Mouse (Mus musculus) lung, postnatal 0 days (tissue): ENCODE results near the gene Syn3. TPM values are rescaled to one million over a fixed set of nuclear protein-coding genes. Genes with fewer than 3 reads are reported as not detected.

ENCODE experiments used
- ATAC-seq: fragments of 200-750 bp; cut with Nextera tagmentation; 2 replicates; pipeline ENCODE4 v1.8.0; 2017; ENCODE audit warnings: moderate library complexity
- DNase-seq: peaks from one replicate; pipeline ENCODE4 v3.0.0-alpha.2; 2016; ENCODE audit warnings: low spot score
- H3K27ac ChIP-seq: fragments of 300-500 bp; sonication (generic); 2 replicates; pipeline ENCODE4 v1.5.1; 2014; ENCODE audit warnings: antibody characterized with exemption, mild to moderate bottlenecking, low read length, mixed read lengths
- H3K27me3 ChIP-seq: fragments of 300-500 bp; sonication (generic); replicated peaks from 2 replicates; pipeline ENCODE4 v1.6.1; 2014; ENCODE audit warnings: low read length, mixed read lengths; ENCODE audit not compliant: insufficient read depth
- H3K36me3 ChIP-seq: fragments of 300-500 bp; sonication (generic); 2 replicates; pipeline ENCODE4 v1.6.1; 2014; ENCODE audit warnings: low read length, mixed read lengths; ENCODE audit not compliant: insufficient read depth
- H3K4me1 ChIP-seq: fragments of 300-500 bp; sonication (generic); 2 replicates; pipeline ENCODE4 v1.6.1; 2014; ENCODE audit warnings: antibody characterized with exemption, low read depth, low read length, mixed read lengths; ENCODE audit not compliant: insufficient read depth
- H3K4me2 ChIP-seq: fragments of 300-500 bp; sonication (generic); replicated peaks from 2 replicates; pipeline ENCODE4 v1.6.1; 2014; ENCODE audit warnings: low read depth, mild to moderate bottlenecking, low read length, moderate library complexity, mixed read lengths
- H3K4me3 ChIP-seq: fragments of 300-500 bp; sonication (generic); 2 replicates; pipeline ENCODE4 v1.5.1; 2014; ENCODE audit warnings: low read depth, low read length
- H3K9ac ChIP-seq: fragments of 300-500 bp; sonication (generic); replicated peaks from 2 replicates; pipeline ENCODE4 v1.6.1; 2014; ENCODE audit warnings: low read depth, mild to moderate bottlenecking
- H3K9me3 ChIP-seq: fragments of 300-500 bp; sonication (generic); 2 replicates; pipeline ENCODE4 v1.6.1; 2016; ENCODE audit warnings: low read length, mixed read lengths
- CTCF ChIP-seq: IDR thresholded peaks from 2 replicates; pipeline ENCODE4 v1.5.1; 2016; ENCODE audit warnings: antibody characterized with exemption, mild to moderate bottlenecking
- EP300 ChIP-seq: IDR thresholded peaks from 2 replicates; pipeline ENCODE4 v1.6.1; 2016; ENCODE audit warnings: antibody characterized with exemption, mild to moderate bottlenecking, control low read depth
- WGBS: fragments of 180-500 bp; shearing (Covaris S2); extraction: QIAGEN DNeasy Blood & Tissue Kit; methylation state at CpG from one replicate; pipeline ENCODE4 v1.1.7; 2014; 5-methylcytosine and 5-hydroxymethylcytosine counted together
- polyA plus RNA-seq: library from polyadenylated mRNA; unstranded; fragments of >200 nt; fragmentation: Nextera tagmentation; extraction: Ambion mirVana; gene quantifications from 2 replicates; pipeline ENCODE4 v1.2.1, GENCODE M21; 2015

Gene Syn3
- polyA plus RNA-seq, 1 experiment from 2014 or later: 0.72 TPM

DNA sequence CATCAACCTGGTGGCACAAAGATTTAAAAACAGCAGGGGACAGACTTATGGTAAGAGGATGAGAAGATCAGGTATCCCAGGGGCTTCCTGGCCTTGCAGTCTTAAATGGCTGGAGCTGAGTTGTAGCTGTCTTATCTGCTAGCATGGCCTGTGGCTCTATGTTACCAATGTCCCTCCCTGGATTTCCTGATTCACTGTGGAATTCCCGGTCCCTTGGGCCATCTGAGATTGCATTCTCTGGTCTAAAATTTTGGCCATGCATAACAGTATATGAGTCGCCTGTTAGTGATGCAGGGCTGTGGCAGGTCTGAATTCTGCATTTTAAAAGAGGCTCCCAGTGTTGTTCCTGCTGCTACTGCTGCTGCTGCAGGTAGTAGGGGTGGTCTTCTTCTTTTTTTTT is 382.4 kb downstream of the Syn3 start:
- 68% methylated on average over 2 of the region's 2 CpGs for WGBS
- Histone ChIP-seq H3K36me3 (no peaks in the 10 kb centered on the region), H3K27ac (no peak overlapping the region), H3K4me2 (no peak overlapping the region), H3K9ac (no peak overlapping the region), H3K27me3 (no peaks in the 10 kb centered on the region), H3K4me3 (no peak overlapping the region), H3K4me1 (no peaks in the 10 kb centered on the region), H3K9me3 (no peaks in the 10 kb centered on the region)
- no peak for DNase-seq
- no peak for ATAC-seq
- no peak for TF ChIP-seq EP300
- no peak for TF ChIP-seq CTCF

DNA sequence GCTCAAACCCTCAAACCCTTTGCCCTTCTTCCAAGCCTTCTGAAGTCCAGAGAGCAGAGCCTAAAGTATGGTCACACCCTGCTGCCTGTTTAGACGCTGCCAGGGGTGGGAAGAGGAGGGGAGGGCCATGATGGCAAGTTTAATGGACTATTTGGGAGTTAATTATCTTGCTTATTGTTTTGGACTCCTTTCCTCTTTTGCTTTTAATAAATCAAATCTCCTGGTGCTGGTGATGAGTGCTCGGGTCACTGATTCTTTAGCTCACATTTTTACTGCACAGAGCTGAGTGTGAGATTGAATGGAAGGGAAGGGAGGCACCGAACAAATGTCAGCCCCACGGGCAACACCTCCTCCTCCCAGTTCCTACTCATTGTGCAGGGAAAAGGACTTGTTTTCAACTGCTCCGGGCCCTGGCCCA is 384.3 kb downstream of the Syn3 start:
- H3K36me3 ChIP-seq: no peaks in the 10 kb centered on the region
- H3K4me1 ChIP-seq: no peaks in the 10 kb centered on the region
- no peak overlapping the region for H3K4me3 ChIP-seq
- TF ChIP-seq EP300 (no peak), CTCF (no peak)
- no peak overlapping the region for H3K4me2 ChIP-seq
- no peaks in the 10 kb centered on the region for H3K27me3 ChIP-seq
- WGBS: 25% methylated on average over 5 of the region's 5 CpGs
- H3K9me3 ChIP-seq: no peaks in the 10 kb centered on the region
- DNase-seq (no peak), ATAC-seq (peak; percentile 57)
- no peak overlapping the region for H3K9ac ChIP-seq
- H3K27ac ChIP-seq: no peak overlapping the region

DNA sequence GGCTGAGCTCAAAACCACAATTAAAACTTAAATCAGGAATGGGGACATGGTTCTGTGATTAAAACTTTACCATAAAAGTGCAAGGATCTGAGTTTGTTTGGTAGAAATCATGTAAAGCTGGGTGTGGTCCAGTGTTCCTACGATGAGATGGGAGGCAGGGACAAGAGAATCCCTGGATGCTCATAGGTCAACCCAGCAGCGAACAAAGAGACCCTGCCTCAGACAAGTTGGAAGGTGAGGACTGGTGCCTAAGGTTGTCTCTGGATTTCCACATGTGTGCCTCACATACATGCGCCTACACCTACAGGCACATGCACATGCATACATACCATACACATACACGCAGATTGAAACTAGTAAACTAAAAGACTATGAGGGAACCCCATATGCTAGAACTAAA is 389.9 kb downstream of the Syn3 start:
- Histone ChIP-seq H3K4me2 (no peak overlapping the region), H3K9me3 (no peaks in the 10 kb centered on the region), H3K4me3 (no peak overlapping the region), H3K36me3 (no peaks in the 10 kb centered on the region), H3K27ac (no peak overlapping the region), H3K4me1 (no peaks in the 10 kb centered on the region), H3K9ac (no peak overlapping the region), H3K27me3 (no peaks in the 10 kb centered on the region)
- no peak for TF ChIP-seq EP300
- no peak for TF ChIP-seq CTCF
- ATAC-seq: no peak
- no peak for DNase-seq
- 95% methylated on average over 4 of the region's 4 CpGs for WGBS

DNA sequence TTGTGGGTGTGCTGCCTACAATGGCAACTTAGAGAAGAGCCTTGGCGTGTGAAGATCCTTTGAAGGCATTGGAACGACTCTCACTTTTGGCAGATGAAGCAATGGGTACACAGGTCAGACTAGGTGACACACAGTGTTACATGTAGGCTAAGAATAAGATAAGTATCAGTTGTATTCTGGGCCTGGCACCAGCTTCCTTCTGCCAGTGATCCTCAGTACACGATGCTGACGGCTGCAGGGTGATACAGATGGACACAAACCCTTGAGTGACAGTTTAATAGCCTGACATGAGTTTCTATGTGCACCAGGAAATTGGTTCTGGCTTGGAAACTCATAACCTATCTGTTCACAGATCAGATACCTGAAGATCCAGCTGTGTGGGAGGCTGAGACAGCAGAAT is 391.0 kb downstream of the Syn3 start:
- TF ChIP-seq CTCF (no peak), EP300 (no peak)
- no peak for DNase-seq
- 78% methylated on average over 4 of the region's 4 CpGs for WGBS
- no peak for ATAC-seq
- Histone ChIP-seq H3K9ac (no peak overlapping the region), H3K4me1 (no peaks in the 10 kb centered on the region), H3K36me3 (no peaks in the 10 kb centered on the region), H3K27me3 (no peaks in the 10 kb centered on the region), H3K27ac (no peak overlapping the region), H3K9me3 (no peaks in the 10 kb centered on the region), H3K4me3 (no peak overlapping the region), H3K4me2 (no peak overlapping the region)

DNA sequence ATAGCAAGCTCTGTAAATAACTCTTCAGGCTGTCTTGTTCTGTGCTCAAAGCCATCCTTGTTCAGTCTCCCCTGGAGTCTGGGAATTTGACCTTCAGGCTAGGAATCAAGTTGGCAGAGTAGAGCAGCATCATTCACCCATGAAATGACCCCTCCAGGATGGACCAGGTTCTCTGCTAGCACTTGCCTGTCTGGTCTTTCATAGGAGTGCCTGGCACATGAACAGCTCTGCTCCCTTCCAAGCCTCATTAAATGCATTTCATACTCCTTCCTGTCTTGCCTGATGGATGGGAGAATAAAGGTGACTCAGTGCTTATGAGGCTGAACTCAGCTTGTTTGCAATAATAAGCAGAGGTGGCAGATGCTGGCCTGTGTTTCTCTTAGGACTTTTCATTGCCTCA is 394.7 kb downstream of the Syn3 start:
- TF ChIP-seq CTCF (no peak), EP300 (no peak)
- Histone ChIP-seq H3K9ac (no peak overlapping the region), H3K4me1 (no peaks in the 10 kb centered on the region), H3K9me3 (no peaks in the 10 kb centered on the region), H3K27ac (no peak overlapping the region), H3K36me3 (no peaks in the 10 kb centered on the region), H3K27me3 (no peaks in the 10 kb centered on the region), H3K4me2 (no peak overlapping the region), H3K4me3 (no peak overlapping the region)
- DNase-seq (no peak), ATAC-seq (no peak)

DNA sequence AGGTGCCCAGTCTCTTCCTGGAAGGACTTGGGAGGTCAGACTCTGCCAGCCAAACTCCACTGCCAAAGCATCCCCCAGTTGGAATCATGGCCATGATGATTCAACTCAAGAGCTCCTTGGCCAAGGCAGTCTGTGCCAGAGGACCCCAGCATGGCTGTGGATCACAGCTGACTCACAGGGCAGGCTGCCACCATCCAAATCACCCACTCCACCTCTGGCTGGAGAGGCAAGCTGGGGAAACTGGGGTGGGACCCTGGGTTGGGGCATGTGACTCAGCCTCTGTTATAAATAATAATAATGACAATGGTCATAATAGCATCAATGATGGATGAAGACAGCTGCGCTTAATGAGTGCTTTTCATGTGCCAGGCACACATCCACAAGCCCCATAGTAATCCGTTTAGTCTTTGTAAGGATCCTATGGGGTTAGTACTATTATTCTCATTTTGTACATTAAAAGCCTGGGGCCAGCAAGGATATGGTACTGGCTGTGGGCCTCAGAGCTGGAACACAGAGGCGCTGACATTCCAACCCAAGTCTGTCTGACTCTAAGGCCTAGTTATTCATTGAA is 398.3 kb downstream of the Syn3 start:
- Histone ChIP-seq H3K36me3 (no peaks in the 10 kb centered on the region), H3K27ac (no peak overlapping the region), H3K4me3 (no peak overlapping the region), H3K9ac (no peak overlapping the region), H3K9me3 (no peaks in the 10 kb centered on the region), H3K4me2 (no peak overlapping the region), H3K27me3 (no peaks in the 10 kb centered on the region), H3K4me1 (no peaks in the 10 kb centered on the region)
- TF ChIP-seq CTCF: no peak
- TF ChIP-seq EP300: no peak
- DNase-seq (no peak), ATAC-seq (peak; percentile 55; the same call in 1 of the 2 replicates)
- 89% methylated on average over 3 of the region's 3 CpGs for WGBS

DNA sequence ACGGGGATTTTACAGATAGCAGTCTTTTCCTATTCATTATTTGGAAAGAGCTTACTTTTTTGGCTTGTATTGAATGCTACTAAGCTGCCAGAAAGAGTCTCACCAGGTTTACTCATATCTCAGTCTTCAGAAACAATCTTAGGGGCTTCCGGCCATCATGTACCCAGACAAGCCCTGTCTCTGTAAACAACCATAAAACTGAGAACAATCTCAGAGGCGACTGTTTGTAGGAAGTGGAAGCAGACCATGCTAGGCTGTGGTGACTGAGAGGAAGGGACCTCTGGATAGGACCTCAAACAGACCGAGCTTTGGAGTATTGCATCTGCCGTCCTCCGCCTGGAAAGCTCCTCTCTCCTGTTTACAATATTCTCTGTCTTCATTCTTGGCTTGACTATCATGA is 400.3 kb downstream of the Syn3 start:
- DNase-seq (peak; percentile 45), ATAC-seq (peak; percentile 77)
- H3K27me3 ChIP-seq: no peaks in the 10 kb centered on the region
- no peak overlapping the region for H3K27ac ChIP-seq
- WGBS: 61% methylated on average over 6 of the region's 6 CpGs
- no peak overlapping the region for H3K4me2 ChIP-seq
- H3K4me3 ChIP-seq: no peak overlapping the region
- no peaks in the 10 kb centered on the region for H3K36me3 ChIP-seq
- H3K9ac ChIP-seq: no peak overlapping the region
- no peaks in the 10 kb centered on the region for H3K4me1 ChIP-seq
- peak; percentile 72 for TF ChIP-seq EP300
- TF ChIP-seq CTCF: no peak
- H3K9me3 ChIP-seq: no peaks in the 10 kb centered on the region
